Mouse (Mus musculus) heart, adult 9 months (tissue): ENCODE results near the gene Adamtsl1.

Experiments used
- DNase-seq, 2 experiments: peaks; one replicate each; pipeline ENCODE4 v3.0.0; 2022; ENCODE audit warnings: low spot score in 2 of 2

Adamtsl1 gene

GRCm38 (mm10) chr4:85672290-85672689, 158.3 kb downstream of the Adamtsl1 start:
- DNase-seq, result no peak

DNA sequence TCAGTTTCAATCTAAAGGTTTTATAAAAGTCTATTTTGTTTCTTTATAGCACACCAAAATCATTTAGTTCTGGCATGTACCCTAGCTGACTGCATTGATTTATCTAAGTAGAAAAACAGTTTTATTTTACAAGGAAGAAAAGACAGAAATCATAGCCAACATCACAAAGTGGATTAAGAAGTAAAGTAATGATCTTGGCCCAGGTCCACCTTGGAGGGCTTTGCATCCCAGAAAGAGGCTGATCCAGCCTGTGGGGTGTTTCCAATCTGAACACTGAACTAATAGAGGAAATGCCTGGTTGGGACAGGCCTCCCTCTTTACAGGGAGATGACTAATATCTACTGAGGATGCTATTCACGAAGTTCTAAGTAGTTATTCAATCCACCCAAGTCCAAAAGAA, 163.6 kb downstream of the Adamtsl1 start:
- no peak for DNase-seq

DNA sequence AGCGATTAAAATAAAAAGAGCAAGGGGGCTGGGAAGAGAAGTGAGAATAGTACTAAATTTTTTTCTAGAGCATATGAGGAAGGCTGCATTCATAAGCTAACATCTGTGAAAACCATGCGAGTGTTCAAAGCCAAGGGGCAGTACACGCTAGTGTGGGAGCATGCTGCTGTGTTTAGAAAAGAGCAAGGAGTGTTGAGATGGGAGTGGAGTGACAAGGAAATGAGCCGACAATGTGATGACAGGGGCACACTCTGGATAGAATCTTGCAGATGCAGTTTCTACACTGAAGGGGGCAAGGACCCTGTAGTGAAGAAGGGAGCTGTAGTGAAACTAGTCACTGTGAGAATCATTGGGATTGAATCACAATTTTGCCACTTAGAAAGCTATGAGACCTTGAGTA, 172.2 kb downstream of the Adamtsl1 start:
- DNase-seq, result no peak

DNA sequence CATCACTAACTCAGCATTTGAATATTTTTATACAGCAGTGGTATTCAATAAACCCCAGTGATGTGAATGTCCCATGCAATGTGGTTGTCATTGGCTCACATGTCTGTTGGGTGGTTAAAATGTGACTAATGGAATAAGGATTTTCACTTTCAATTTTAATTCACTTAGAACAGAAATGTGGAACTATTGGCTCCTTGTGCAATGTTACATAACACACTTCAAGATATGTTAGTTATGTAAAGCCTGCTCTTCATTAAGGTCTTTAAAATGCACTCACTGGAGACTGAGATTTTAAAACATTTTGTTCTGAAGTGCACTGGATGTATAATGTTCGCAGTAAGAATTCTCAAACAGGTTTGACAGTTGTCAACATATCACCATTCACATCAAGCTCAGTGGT, 181.3 kb downstream of the Adamtsl1 start:
- DNase-seq, result no peak

DNA sequence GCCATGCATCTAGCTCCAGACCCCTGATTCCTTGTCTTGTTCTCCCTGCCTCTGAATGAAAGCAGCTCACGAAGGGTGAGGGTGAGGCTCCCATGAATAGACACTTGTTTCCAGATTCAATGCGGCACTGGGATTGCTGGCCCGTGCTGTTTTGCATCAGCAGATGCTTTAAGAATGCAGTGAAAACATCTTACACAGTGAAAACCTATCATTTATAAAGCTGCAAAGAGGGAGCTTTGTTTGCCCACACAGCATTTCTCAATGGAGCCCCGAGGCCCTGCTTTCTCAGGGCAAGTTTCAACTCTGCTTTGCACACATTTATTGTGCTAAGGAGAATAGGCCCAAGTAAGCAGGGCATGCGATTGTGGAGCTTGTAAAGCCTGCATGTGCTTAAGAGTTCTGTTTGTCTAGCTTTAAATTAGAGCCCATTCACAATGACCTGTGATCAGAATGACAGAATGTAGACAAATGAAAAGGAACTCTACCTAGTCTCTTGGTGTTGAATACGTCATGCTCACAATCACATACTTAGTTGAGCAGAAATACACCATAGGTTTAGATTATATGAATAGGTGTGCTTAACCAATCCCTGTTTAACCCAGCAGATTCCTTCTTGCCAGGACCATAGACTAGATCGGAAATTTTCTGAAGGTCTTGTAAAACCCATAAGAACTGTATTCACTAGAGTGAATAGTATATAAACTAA, 193.5 kb downstream of the Adamtsl1 start:
- no peak for DNase-seq

- no peak for DNase-seq
Observed at GRCm38 (mm10) chr4:85709636-85710035, 195.7 kb downstream of the Adamtsl1 start.

- DNase-seq, result no peak
Observed at GRCm38 (mm10) chr4:85724999-85725398, 211.0 kb downstream of the Adamtsl1 start.

- no peak for DNase-seq
Observed at GRCm38 (mm10) chr4:85727731-85728130, 213.8 kb downstream of the Adamtsl1 start.

- DNase-seq, result no peak
Observed at GRCm38 (mm10) chr4:85728416-85728815, 214.4 kb downstream of the Adamtsl1 start.

GRCm38 (mm10) chr4:85740478-85740877, 226.5 kb downstream of the Adamtsl1 start:
- no peak for DNase-seq

- no peak for DNase-seq
Observed at GRCm38 (mm10) chr4:85741825-85742391, 227.9 kb downstream of the Adamtsl1 start.

- no peak for DNase-seq
Observed at GRCm38 (mm10) chr4:85743427-85743826, 229.5 kb downstream of the Adamtsl1 start.

- DNase-seq, result no peak
Observed at GRCm38 (mm10) chr4:85762684-85763083, 248.7 kb downstream of the Adamtsl1 start.

DNA sequence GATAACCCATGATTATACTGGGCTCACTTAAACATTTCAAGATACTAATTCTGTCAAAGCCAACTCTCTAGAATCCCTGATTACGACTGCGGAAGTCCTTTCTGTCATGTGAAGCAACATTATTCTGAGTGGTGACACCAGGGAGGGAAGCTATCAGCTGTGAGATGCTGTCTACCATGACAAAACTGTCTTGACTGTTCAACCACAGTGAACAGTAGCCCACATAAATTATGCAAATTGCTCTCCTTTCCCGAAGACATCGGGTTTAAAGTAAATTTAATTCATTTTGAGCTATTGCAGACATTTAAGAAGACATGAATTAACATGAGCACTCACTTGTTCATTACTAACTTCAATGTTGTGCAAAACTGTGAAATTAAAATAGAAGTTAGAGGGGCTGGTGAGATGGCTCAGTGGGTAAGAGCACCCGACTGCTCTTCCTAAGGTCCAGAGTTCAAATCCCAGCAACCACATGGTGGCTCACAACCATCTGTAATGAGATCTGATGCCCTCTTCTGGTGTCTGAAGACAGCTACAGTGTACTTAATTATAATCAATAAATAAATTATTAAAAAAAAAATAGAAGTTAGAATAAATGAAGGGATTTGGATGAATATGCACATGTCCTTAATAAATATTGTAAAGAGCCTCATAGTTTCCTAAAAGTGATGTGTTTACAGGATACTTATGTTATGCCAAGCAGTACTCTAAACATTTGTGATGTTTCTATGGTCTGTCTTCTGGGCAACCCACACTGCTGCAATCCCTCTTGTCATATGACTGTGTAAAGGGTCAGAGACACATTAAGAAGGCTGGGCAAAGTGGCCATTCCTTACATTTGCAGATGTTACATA, 249.4 kb downstream of the Adamtsl1 start:
- DNase-seq, result no peak

DNA sequence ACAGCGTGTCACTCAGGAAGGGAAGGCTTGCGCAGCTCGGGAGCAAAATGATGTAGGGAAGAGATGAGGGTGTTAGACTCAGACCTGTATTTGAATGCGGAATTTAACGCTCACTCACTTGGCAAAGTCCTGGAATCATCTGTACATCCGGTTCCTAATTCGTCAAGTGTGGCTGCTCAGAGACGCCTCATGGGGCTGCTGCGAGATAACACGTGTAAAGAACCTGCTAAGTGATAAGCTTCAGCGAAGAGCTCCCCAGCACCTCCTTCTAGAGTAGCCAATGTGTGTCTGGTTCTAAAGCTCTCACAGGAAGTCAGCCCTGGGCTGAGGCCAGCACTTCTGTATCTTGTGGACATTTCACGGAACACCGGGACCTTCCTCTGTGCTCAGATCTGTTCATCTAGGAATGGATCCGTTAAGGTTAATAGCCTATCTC, 250.1 kb downstream of the Adamtsl1 start:
- DNase-seq, result no peak

GRCm38 (mm10) chr4:85764476-85764875, 250.5 kb downstream of the Adamtsl1 start:
- DNase-seq, result no peak

- no peak for DNase-seq
Observed at GRCm38 (mm10) chr4:85767666-85768065, 253.7 kb downstream of the Adamtsl1 start.

DNA sequence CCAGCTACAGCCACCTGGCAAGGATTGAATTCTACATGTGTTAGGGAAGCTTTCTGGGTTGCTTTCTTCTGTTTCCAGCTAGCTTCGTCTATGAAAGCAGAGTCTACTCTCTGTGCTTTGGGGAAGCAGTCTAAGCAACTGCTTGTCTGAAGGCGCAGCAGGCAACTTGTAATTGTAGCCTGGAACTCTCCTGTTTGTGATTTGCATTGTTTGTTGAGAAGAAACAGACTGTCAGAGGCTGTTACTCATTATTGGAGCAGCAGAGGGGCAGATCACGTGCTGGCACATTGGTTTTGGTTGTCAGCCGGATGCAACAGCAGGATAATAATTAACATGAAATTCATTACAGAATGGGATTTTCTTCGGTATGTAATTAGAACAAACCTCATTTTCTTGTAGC, 254.1 kb downstream of the Adamtsl1 start:
- DNase-seq, result no peak

GRCm38 (mm10) chr4:85782511-85782910, 268.5 kb downstream of the Adamtsl1 start:
- DNase-seq, result no peak

- DNase-seq, result no peak
Observed at GRCm38 (mm10) chr4:85783768-85784379, 269.9 kb downstream of the Adamtsl1 start.

GRCm38 (mm10) chr4:85784428-85784827, 270.5 kb downstream of the Adamtsl1 start:
- no peak for DNase-seq

GRCm38 (mm10) chr4:85790226-85790625, 276.3 kb downstream of the Adamtsl1 start:
- DNase-seq, result no peak
